Mouse (Mus musculus) liver, embryonic 13.5 days (tissue): Measurements from ENCODE around the gene Palb2. TPM values are rescaled to one million over a fixed set of nuclear protein-coding genes. Genes with fewer than 3 reads are reported as not detected.

Experiments used
- ATAC-seq: fragments of 200-750 bp; cut with Nextera tagmentation; 2 replicates; pipeline ENCODE4 v1.8.0; 2017; ENCODE audit warnings: low read depth, mild to moderate bottlenecking, moderate number of reproducible peaks, moderate library complexity
- DNase-seq: peaks from one replicate; pipeline ENCODE4 v3.0.0; 2022
- H3K27ac ChIP-seq: fragments of 300-500 bp; sonication (generic); 2 replicates; pipeline ENCODE4 v1.5.1; 2015; ENCODE audit warnings: moderate library complexity, mild to moderate bottlenecking, inconsistent platforms
- H3K27me3 ChIP-seq: fragments of 300-500 bp; sonication (generic); 2 replicates; pipeline ENCODE4 v1.6.1; 2015; ENCODE audit warnings: mild to moderate bottlenecking, inconsistent platforms
- H3K36me3 ChIP-seq: fragments of 300-500 bp; sonication (generic); 2 replicates; pipeline ENCODE4 v1.6.1; 2015; ENCODE audit warnings: mild to moderate bottlenecking, inconsistent platforms
- H3K4me1 ChIP-seq: fragments of 300-500 bp; sonication (generic); replicated peaks from 2 replicates; pipeline ENCODE4 v1.6.1; 2015; ENCODE audit warnings: inconsistent platforms
- H3K4me2 ChIP-seq: fragments of 300-500 bp; sonication (generic); 2 replicates; pipeline ENCODE4 v1.6.1; 2015; ENCODE audit warnings: inconsistent platforms, mild to moderate bottlenecking, moderate library complexity
- H3K4me3 ChIP-seq: fragments of 300-500 bp; sonication (generic); replicated peaks from 2 replicates; pipeline ENCODE4 v1.5.1; 2015; ENCODE audit warnings: mild to moderate bottlenecking, inconsistent platforms
- H3K9ac ChIP-seq: fragments of 300-500 bp; sonication (generic); 2 replicates; pipeline ENCODE4 v1.6.1; 2015; ENCODE audit warnings: mild to moderate bottlenecking, inconsistent platforms
- H3K9me3 ChIP-seq: fragments of 300-500 bp; sonication (generic); replicated peaks from 2 replicates; pipeline ENCODE4 v1.6.1; 2016; ENCODE audit warnings: inconsistent platforms
- WGBS: fragments of 180-500 bp; shearing (Covaris S2); methylation state at CpG from one replicate; pipeline ENCODE4 v1.1.7; 2015; ENCODE audit not compliant: insufficient replicate concordance; 5-methylcytosine and 5-hydroxymethylcytosine counted together
- polyA plus RNA-seq: library from polyadenylated mRNA; unstranded; fragments of >200 nt; fragmentation: Nextera tagmentation; extraction: Ambion mirVana; gene quantifications from 2 replicates; pipeline ENCODE4 v1.2.1, GENCODE M21; 2015

Palb2 gene
- polyA plus RNA-seq, 1 experiment from 2014 or later, result 13.5 TPM

DNA sequence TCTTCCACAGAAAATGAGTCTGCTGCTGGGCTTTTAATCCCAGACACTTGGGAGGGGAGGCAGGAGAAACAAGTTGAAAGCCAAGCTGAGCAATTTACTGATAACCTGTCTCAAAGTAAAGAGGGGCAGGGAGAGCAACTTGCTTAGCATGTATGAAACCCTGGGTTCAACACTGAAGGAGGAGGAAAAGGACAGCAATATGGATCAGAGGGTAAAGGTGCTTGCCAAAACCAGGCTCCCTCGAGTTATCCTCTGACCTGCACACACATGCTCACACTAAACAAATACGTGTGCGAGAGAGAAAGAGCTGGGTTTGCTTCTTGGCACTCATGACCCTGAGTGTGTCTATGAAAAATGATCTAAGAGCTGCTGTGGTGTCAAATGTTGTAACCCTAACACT lies 34.8 kb downstream of the Palb2 start:
- WGBS, result 82% methylated on average over 3 of the region's 3 CpGs
- H3K36me3 ChIP-seq, result peaks cover 57% of the 10 kb centered on the region
- no peak overlapping the region for H3K4me2 ChIP-seq
- no peak overlapping the region for H3K27ac ChIP-seq
- no peaks in the 10 kb centered on the region for H3K9me3 ChIP-seq
- DNase-seq, result no peak
- no peak overlapping the region for H3K9ac ChIP-seq
- peaks cover 34% of the 10 kb centered on the region for H3K4me1 ChIP-seq
- no peaks in the 10 kb centered on the region for H3K27me3 ChIP-seq
- ATAC-seq, result no peak
- H3K4me3 ChIP-seq, result no peak overlapping the region

- Histone ChIP-seq H3K36me3 (peaks cover 89% of the 10 kb centered on the region), H3K4me1 (peaks cover 11% of the 10 kb centered on the region), H3K27ac (no peak overlapping the region), H3K9me3 (no peaks in the 10 kb centered on the region), H3K4me3 (no peak overlapping the region), H3K27me3 (no peaks in the 10 kb centered on the region), H3K9ac (no peak overlapping the region), H3K4me2 (no peak overlapping the region)
- no peak for ATAC-seq
- 88% methylated on average over 2 of the region's 2 CpGs for WGBS
- no peak for DNase-seq
Observed at GRCm38 (mm10) chr7:122094564-122095330, 38.0 kb downstream of the Palb2 start.

GRCm38 (mm10) chr7:122087195-122087982 lies 45.4 kb downstream of the Palb2 start:
- WGBS, result 85% methylated on average over 11 of the region's 11 CpGs
- ATAC-seq, result no peak
- no peak overlapping the region for H3K27ac ChIP-seq
- no peak overlapping the region for H3K4me2 ChIP-seq
- H3K36me3 ChIP-seq, result peaks cover 76% of the 10 kb centered on the region
- H3K4me1 ChIP-seq, result no peaks in the 10 kb centered on the region
- no peaks in the 10 kb centered on the region for H3K27me3 ChIP-seq
- no peak for DNase-seq
- H3K9ac ChIP-seq, result no peak overlapping the region
- no peaks in the 10 kb centered on the region for H3K9me3 ChIP-seq
- H3K4me3 ChIP-seq, result no peak overlapping the region

- DNase-seq, result no peak
- 86% methylated on average over 1 of the region's 1 CpGs for WGBS
Observed at GRCm38 (mm10) chr7:122081071-122081470, 51.7 kb downstream of the Palb2 start.

GRCm38 (mm10) chr7:122079798-122080554 lies 52.8 kb downstream of the Palb2 start:
- WGBS, result 76% methylated on average over 8 of the region's 8 CpGs
- ATAC-seq (no peak), DNase-seq (no peak)
- H3K4me3 ChIP-seq, result no peak overlapping the region
- H3K4me2 ChIP-seq, result no peak overlapping the region
- H3K27ac ChIP-seq, result no peak overlapping the region
- H3K36me3 ChIP-seq, result peaks cover 72% of the 10 kb centered on the region
- H3K27me3 ChIP-seq, result no peaks in the 10 kb centered on the region
- no peaks in the 10 kb centered on the region for H3K9me3 ChIP-seq
- H3K9ac ChIP-seq, result no peak overlapping the region
- H3K4me1 ChIP-seq, result no peaks in the 10 kb centered on the region

More at GRCm38 (mm10) chr7:122081071-122081470, 51.7 kb downstream of the Palb2 start:
- H3K9ac ChIP-seq, result no peak overlapping the region
- no peak for ATAC-seq
- no peak overlapping the region for H3K4me2 ChIP-seq
- H3K4me1 ChIP-seq, result no peaks in the 10 kb centered on the region
- no peak overlapping the region for H3K27ac ChIP-seq
- no peaks in the 10 kb centered on the region for H3K27me3 ChIP-seq
- H3K9me3 ChIP-seq, result no peaks in the 10 kb centered on the region
- no peak overlapping the region for H3K4me3 ChIP-seq
- H3K36me3 ChIP-seq, result peaks cover 68% of the 10 kb centered on the region

GRCm38 (mm10) chr7:122074374-122074773 lies 58.4 kb downstream of the Palb2 start:
- Histone ChIP-seq H3K27ac (0 out of 2 replicates have a peak overlapping the region, but pooled peaks have one; percentile 15), H3K36me3 (peaks cover 86% of the 10 kb centered on the region), H3K4me3 (no peak overlapping the region), H3K4me2 (no peak overlapping the region), H3K4me1 (peaks cover 11% of the 10 kb centered on the region), H3K27me3 (no peaks in the 10 kb centered on the region), H3K9me3 (no peaks in the 10 kb centered on the region), H3K9ac (no peak overlapping the region)
- DNase-seq (peak; percentile 9), ATAC-seq (peak; percentile 64)
- 44% methylated on average over 3 of the region's 3 CpGs for whole genome bisulfite sequencing

- peak; percentile 9 for DNase-seq
Observed at GRCm38 (mm10) chr7:122067517-122068381, 65.0 kb downstream of the Palb2 start.

GRCm38 (mm10) chr7:122066945-122067516 lies 65.8 kb downstream of the Palb2 start, which contains the start of the genes Ubfd1 and Ears2:
Gene Ubfd1 (plus strand): TSS chr7:122067175.
Gene Ears2 (minus strand): TSS chr7:122067263.
- H3K27me3 ChIP-seq, result no peaks in the 10 kb centered on the region
- peaks cover 41% of the 10 kb centered on the region for H3K4me1 ChIP-seq
- no peaks in the 10 kb centered on the region for H3K9me3 ChIP-seq
- ATAC-seq (peak; percentile 97), DNase-seq (peak; percentile 93)
- H3K4me3 ChIP-seq, result peak within 1 kb of the TSS; percentile 99
- H3K36me3 ChIP-seq, result peaks cover 29% of the 10 kb centered on the region
- H3K4me2 ChIP-seq, result peak within 1 kb of the TSS; percentile 96
- H3K9ac ChIP-seq, result peak within 1 kb of the TSS; percentile 94
- WGBS, result under 1% methylated on average over 60 of the region's 60 CpGs
- H3K27ac ChIP-seq, result peak within 1 kb of the TSS; percentile 80

More at GRCm38 (mm10) chr7:122067517-122068381, 65.0 kb downstream of the Palb2 start:
- Histone ChIP-seq H3K36me3 (peaks cover 30% of the 10 kb centered on the region), H3K27me3 (no peaks in the 10 kb centered on the region), H3K9me3 (no peaks in the 10 kb centered on the region), H3K4me2 (peak overlapping the region; percentile 96), H3K27ac (peak overlapping the region; percentile 80), H3K4me1 (peaks cover 41% of the 10 kb centered on the region), H3K4me3 (peak overlapping the region; percentile 99), H3K9ac (peak overlapping the region; percentile 94)
- 1% methylated on average over 58 of the region's 58 CpGs for WGBS
- ATAC-seq, result peak; percentile 11

GRCm38 (mm10) chr7:122066102-122066944 lies 66.5 kb downstream of the Palb2 start:
- peak overlapping the region; percentile 94 for H3K9ac ChIP-seq
- WGBS, result 6% methylated on average over 31 of the region's 31 CpGs
- no peaks in the 10 kb centered on the region for H3K27me3 ChIP-seq
- ATAC-seq, result no peak
- H3K4me3 ChIP-seq, result peak overlapping the region; percentile 99
- H3K27ac ChIP-seq, result peak overlapping the region; percentile 80
- DNase-seq, result no peak
- H3K4me2 ChIP-seq, result peak overlapping the region; percentile 96
- peaks cover 29% of the 10 kb centered on the region for H3K36me3 ChIP-seq
- no peaks in the 10 kb centered on the region for H3K9me3 ChIP-seq
- peaks cover 41% of the 10 kb centered on the region for H3K4me1 ChIP-seq
